Mouse (Mus musculus) embryonic facial prominence, embryonic 13.5 days (tissue): ENCODE measurements at regions not wholly inside any gene's neighbourhood (a gene's known extent, or its start where the extent isn't known, plus 50 kb on each side); places are given as distances from the start of the nearest gene placed in this dataset.

Experiments used
- ATAC-seq: fragments of 200-750 bp; cut with Nextera tagmentation; 2 replicates; pipeline ENCODE4 v1.8.0; 2017; ENCODE audit warnings: low read depth; ENCODE audit not compliant: insufficient number of reproducible peaks, insufficient read depth, low FRiP score, low TSS enrichment
- H3K27ac ChIP-seq: fragments of 300-500 bp; sonication (generic); 2 replicates; pipeline ENCODE4 v1.5.1; 2015; ENCODE audit warnings: moderate library complexity, mild to moderate bottlenecking, inconsistent platforms
- H3K27me3 ChIP-seq: fragments of 300-500 bp; sonication (generic); 2 replicates; pipeline ENCODE4 v1.6.1; 2015; ENCODE audit warnings: mild to moderate bottlenecking, inconsistent platforms
- H3K36me3 ChIP-seq: fragments of 300-500 bp; sonication (generic); 2 replicates; pipeline ENCODE4 v1.6.1; 2015; ENCODE audit warnings: mild to moderate bottlenecking, inconsistent platforms
- H3K4me1 ChIP-seq: fragments of 300-500 bp; sonication (generic); 2 replicates; pipeline ENCODE4 v1.6.1; 2015; ENCODE audit warnings: inconsistent platforms
- H3K4me2 ChIP-seq: fragments of 300-500 bp; sonication (generic); 2 replicates; pipeline ENCODE4 v1.6.1; 2015; ENCODE audit warnings: moderate library complexity, mild to moderate bottlenecking, inconsistent platforms
- H3K4me3 ChIP-seq: fragments of 300-500 bp; sonication (generic); 2 replicates; pipeline ENCODE4 v1.5.1; 2015; ENCODE audit warnings: mild to moderate bottlenecking, inconsistent platforms
- H3K9ac ChIP-seq: fragments of 300-500 bp; sonication (generic); 2 replicates; pipeline ENCODE4 v1.6.1; 2015; ENCODE audit warnings: mild to moderate bottlenecking, inconsistent platforms
- H3K9me3 ChIP-seq: fragments of 300-500 bp; sonication (generic); 2 replicates; pipeline ENCODE4 v1.6.1; 2016; ENCODE audit warnings: inconsistent platforms
- WGBS: fragments of 180-500 bp; shearing (Covaris S2); methylation state at CpG from one replicate; pipeline ENCODE4 v1.1.7; 2015; ENCODE audit warnings: mixed read lengths; 5-methylcytosine and 5-hydroxymethylcytosine counted together

GRCm38 (mm10) chr1:33174646-33175435 is 494.8 kb downstream of the Prim2 start:
- Histone ChIP-seq H3K27ac (no peak overlapping the region), H3K4me1 (no peaks in the 10 kb centered on the region), H3K4me3 (no peak overlapping the region), H3K4me2 (no peak overlapping the region), H3K27me3 (no peaks in the 10 kb centered on the region), H3K9ac (no peak overlapping the region), H3K36me3 (no peaks in the 10 kb centered on the region), H3K9me3 (no peaks in the 10 kb centered on the region)
- 80% methylated on average over 10 of the region's 10 CpGs for WGBS
- no peak for ATAC-seq

GRCm38 (mm10) chr1:33136991-33137390 is 532.6 kb downstream of the Prim2 start:
- no peaks in the 10 kb centered on the region for H3K27me3 ChIP-seq
- ATAC-seq, result no peak

GRCm38 (mm10) chr1:33130351-33130750 is 539.2 kb downstream of the Prim2 start:
- Histone ChIP-seq H3K4me2 (no peak overlapping the region), H3K4me1 (no peaks in the 10 kb centered on the region), H3K4me3 (no peak overlapping the region), H3K9ac (no peak overlapping the region), H3K9me3 (no peaks in the 10 kb centered on the region), H3K36me3 (no peaks in the 10 kb centered on the region), H3K27ac (no peak overlapping the region), H3K27me3 (no peaks in the 10 kb centered on the region)
- ATAC-seq, result no peak
- WGBS, result 96% methylated on average over 1 of the region's 1 CpGs

More at GRCm38 (mm10) chr1:33136991-33137390, 532.6 kb downstream of the Prim2 start:
- Histone ChIP-seq H3K4me1 (no peaks in the 10 kb centered on the region), H3K9me3 (no peaks in the 10 kb centered on the region), H3K4me2 (no peak overlapping the region), H3K9ac (no peak overlapping the region), H3K36me3 (no peaks in the 10 kb centered on the region), H3K4me3 (no peak overlapping the region), H3K27ac (no peak overlapping the region)
- WGBS, result 66% methylated on average over 7 of the region's 7 CpGs

GRCm38 (mm10) chr1:33125062-33125461 is 544.5 kb downstream of the Prim2 start:
- Histone ChIP-seq H3K27me3 (no peaks in the 10 kb centered on the region), H3K36me3 (no peaks in the 10 kb centered on the region), H3K4me3 (no peak overlapping the region), H3K9ac (no peak overlapping the region), H3K4me1 (no peaks in the 10 kb centered on the region), H3K27ac (no peak overlapping the region), H3K4me2 (no peak overlapping the region), H3K9me3 (no peaks in the 10 kb centered on the region)
- WGBS, result 84% methylated on average over 7 of the region's 7 CpGs
- no peak for ATAC-seq

GRCm38 (mm10) chr1:33106286-33106685 is 559.2 kb upstream of the Gm5415 start:
- Histone ChIP-seq H3K36me3 (no peaks in the 10 kb centered on the region), H3K4me2 (no peak overlapping the region), H3K4me1 (no peaks in the 10 kb centered on the region), H3K9ac (no peak overlapping the region), H3K4me3 (no peak overlapping the region), H3K27me3 (no peaks in the 10 kb centered on the region), H3K9me3 (peaks cover 4% of the 10 kb centered on the region; the same call in 1 of the 2 replicates), H3K27ac (no peak overlapping the region)
- WGBS, result 77% methylated on average over 5 of the region's 5 CpGs
- no peak for ATAC-seq

- no peak overlapping the region for H3K9ac ChIP-seq
- 94% methylated on average over 1 of the region's 1 CpGs for WGBS
- no peak for ATAC-seq
Observed at GRCm38 (mm10) chr1:33104296-33104695, 557.2 kb upstream of the Gm5415 start.

GRCm38 (mm10) chr1:33098062-33098461 is 551.0 kb upstream of the Gm5415 start:
- WGBS, result 71% methylated on average over 3 of the region's 3 CpGs
- no peak overlapping the region for H3K27ac ChIP-seq
- H3K9me3 ChIP-seq, result no peaks in the 10 kb centered on the region

More at GRCm38 (mm10) chr1:33104296-33104695, 557.2 kb upstream of the Gm5415 start:
- Histone ChIP-seq H3K4me1 (no peaks in the 10 kb centered on the region), H3K9me3 (peaks cover 4% of the 10 kb centered on the region; the same call in 1 of the 2 replicates), H3K36me3 (no peaks in the 10 kb centered on the region), H3K27me3 (no peaks in the 10 kb centered on the region), H3K4me2 (no peak overlapping the region), H3K4me3 (no peak overlapping the region), H3K27ac (no peak overlapping the region)

GRCm38 (mm10) chr1:33096851-33097250 is 549.8 kb upstream of the Gm5415 start:
- 98% methylated on average over 1 of the region's 1 CpGs for WGBS
- no peak overlapping the region for H3K27ac ChIP-seq
- no peaks in the 10 kb centered on the region for H3K9me3 ChIP-seq
- H3K36me3 ChIP-seq, result no peaks in the 10 kb centered on the region
- H3K9ac ChIP-seq, result no peak overlapping the region
- no peaks in the 10 kb centered on the region for H3K27me3 ChIP-seq
- H3K4me1 ChIP-seq, result no peaks in the 10 kb centered on the region
- H3K4me3 ChIP-seq, result no peak overlapping the region
- no peak for ATAC-seq
- H3K4me2 ChIP-seq, result no peak overlapping the region

More at GRCm38 (mm10) chr1:33098062-33098461, 551.0 kb upstream of the Gm5415 start:
- H3K4me1 ChIP-seq, result no peaks in the 10 kb centered on the region
- H3K4me3 ChIP-seq, result no peak overlapping the region
- no peak overlapping the region for H3K9ac ChIP-seq
- no peak for ATAC-seq
- H3K36me3 ChIP-seq, result no peaks in the 10 kb centered on the region
- H3K4me2 ChIP-seq, result no peak overlapping the region
- no peaks in the 10 kb centered on the region for H3K27me3 ChIP-seq

- no peaks in the 10 kb centered on the region for H3K9me3 ChIP-seq
- H3K27me3 ChIP-seq, result no peaks in the 10 kb centered on the region
- H3K4me3 ChIP-seq, result no peak overlapping the region
- H3K4me2 ChIP-seq, result no peak overlapping the region
- H3K36me3 ChIP-seq, result no peaks in the 10 kb centered on the region
- no peak for ATAC-seq
- H3K9ac ChIP-seq, result no peak overlapping the region
- no peak overlapping the region for H3K27ac ChIP-seq
- H3K4me1 ChIP-seq, result no peaks in the 10 kb centered on the region
- WGBS, result 94% methylated on average over 1 of the region's 1 CpGs
Observed at GRCm38 (mm10) chr1:33074551-33074950, 527.5 kb upstream of the Gm5415 start.

- no peaks in the 10 kb centered on the region for H3K9me3 ChIP-seq
- no peak overlapping the region for H3K4me3 ChIP-seq
- H3K4me2 ChIP-seq, result no peak overlapping the region
- no peak overlapping the region for H3K9ac ChIP-seq
- H3K4me1 ChIP-seq, result no peaks in the 10 kb centered on the region
- H3K27me3 ChIP-seq, result no peaks in the 10 kb centered on the region
- 75% methylated on average over 2 of the region's 2 CpGs for WGBS
- no peak for ATAC-seq
- no peak overlapping the region for H3K27ac ChIP-seq
- H3K36me3 ChIP-seq, result no peaks in the 10 kb centered on the region
Observed at GRCm38 (mm10) chr1:33058010-33058409, 510.9 kb upstream of the Gm5415 start.

GRCm38 (mm10) chr1:33044388-33044787 is 497.3 kb upstream of the Gm5415 start:
- WGBS, result 75% methylated on average over 2 of the region's 2 CpGs
- no peak overlapping the region for H3K9ac ChIP-seq
- no peak overlapping the region for H3K4me2 ChIP-seq
- H3K36me3 ChIP-seq, result no peaks in the 10 kb centered on the region
- no peaks in the 10 kb centered on the region for H3K9me3 ChIP-seq
- ATAC-seq, result no peak
- H3K4me1 ChIP-seq, result no peaks in the 10 kb centered on the region
- H3K4me3 ChIP-seq, result no peak overlapping the region
- no peaks in the 10 kb centered on the region for H3K27me3 ChIP-seq
- H3K27ac ChIP-seq, result no peak overlapping the region

- ATAC-seq, result no peak
- Histone ChIP-seq H3K4me2 (no peak overlapping the region), H3K4me3 (no peak overlapping the region), H3K27ac (no peak overlapping the region), H3K4me1 (no peaks in the 10 kb centered on the region), H3K36me3 (no peaks in the 10 kb centered on the region), H3K9ac (no peak overlapping the region), H3K27me3 (no peaks in the 10 kb centered on the region), H3K9me3 (no peaks in the 10 kb centered on the region)
- 47% methylated on average over 2 of the region's 2 CpGs for WGBS
Observed at GRCm38 (mm10) chr1:33042424-33042823, 495.3 kb upstream of the Gm5415 start.
